Mouse (Mus musculus) lung, postnatal 0 days (tissue): ENCODE data around the gene Slc1a7.

Source experiments
- CTCF ChIP-seq: IDR thresholded peaks from 2 replicates; pipeline ENCODE4 v1.5.1; 2016; ENCODE audit warnings: antibody characterized with exemption, mild to moderate bottlenecking
- EP300 ChIP-seq: IDR thresholded peaks from 2 replicates; pipeline ENCODE4 v1.6.1; 2016; ENCODE audit warnings: antibody characterized with exemption, mild to moderate bottlenecking, control low read depth

DNA sequence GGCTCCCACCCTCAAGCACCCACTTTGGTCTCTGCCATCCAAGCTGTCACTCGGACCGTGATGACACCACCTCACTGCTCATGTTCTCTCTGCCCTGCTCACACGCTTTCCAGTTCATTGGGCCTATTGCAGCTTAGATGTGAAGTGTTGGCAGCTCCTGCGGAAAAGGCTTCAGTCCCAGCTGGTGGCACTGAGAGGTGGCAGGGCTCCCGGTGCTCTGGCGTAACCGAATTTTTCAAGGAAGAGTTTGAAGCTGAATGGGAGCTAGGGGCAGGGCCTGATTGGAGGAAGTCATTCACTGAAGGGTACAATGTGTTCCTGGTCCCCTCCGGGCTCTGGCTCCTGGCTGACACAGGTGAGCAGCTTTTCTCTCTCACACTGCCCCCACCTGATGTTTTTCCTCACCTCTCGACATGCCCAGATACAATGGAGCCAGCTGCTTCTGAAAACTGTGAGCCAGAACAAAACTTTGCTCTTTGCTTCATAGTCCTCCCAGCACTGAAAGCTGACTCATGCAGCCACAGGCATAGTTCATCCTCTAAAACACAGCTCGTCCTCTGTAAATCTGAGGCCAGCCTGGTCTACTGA lies 83.6 kb downstream of the Slc1a7 start:
- no peak for TF ChIP-seq CTCF
- no peak for TF ChIP-seq EP300
